Mouse (Mus musculus): ENCODE measurements around the gene Rpl14.

DNA sequence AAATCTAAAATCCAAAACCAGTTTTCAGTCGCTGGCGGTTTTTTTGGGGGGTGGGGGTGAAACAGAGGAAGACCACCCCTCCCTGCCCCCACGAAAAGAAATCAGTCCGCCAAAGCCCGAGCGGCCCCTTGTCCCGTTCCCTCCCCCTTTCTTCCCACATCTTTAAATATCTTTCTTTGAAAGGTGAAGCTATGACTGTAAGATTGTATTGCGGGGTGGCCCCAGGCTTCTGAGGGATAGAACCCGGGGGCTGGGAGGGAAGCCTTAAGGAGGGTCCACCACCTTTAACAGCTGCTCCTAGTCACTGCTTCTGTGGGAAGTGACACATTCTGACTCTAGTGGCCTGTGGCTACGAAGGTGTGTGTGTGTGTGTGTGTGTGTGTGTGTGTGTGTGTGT lies 32.3 kb downstream of the Rpl14 start:
- TF ChIP-seq POLR2A (IDR thresholded peaks at IDR 0.05; ENCODE audit: extremely low read depth, insufficient read depth, low read length) (no peak), CTCF (IDR thresholded peaks at IDR 0.05; ENCODE audit: low read depth, low read length) (no peak)
